Comparison of ENCODE assay signal across 17 mouse cellular contexts in genomic region chr1:43471180-43472045, GRCm38 (mm10). TPM values are rescaled to one million over a fixed set of nuclear protein-coding genes. Genes with fewer than 3 reads are reported as not detected.
DNase-seq lines count a peak whose midpoint lies in the region; ATAC-seq and TF ChIP-seq lines count a peak whose summit lies in the region.
"Had no signal": no experiment of that assay in that cellular context is flagged by ENCODE, and none has a peak within 500 bp of the region (broad histone marks: within the 10 kb centered on the region; RNA-seq: fewer than 3 reads in every experiment).

No protein-coding gene starts in this region.

- peak overlapping the region; percentile 9; the same call in 1 of the 2 replicates for H3K27ac ChIP-seq in heart, adult 2 months
- no peak overlapping the region for H3K27ac ChIP-seq in heart, embryonic 11.5 days (ENCODE audit: low read depth, low read length)
- H3K27ac ChIP-seq in brown adipose tissue, adult 24 weeks (replicated peaks; ENCODE audit: low read depth, low read length): 0 out of 2 replicates have a peak overlapping the region, but pooled peaks have one; percentile 1
- H3K27ac ChIP-seq in stomach, embryonic 16.5 days (ENCODE audit: low read length): peak overlapping the region; percentile 69
- H3K27ac ChIP-seq in neural tube, embryonic 15.5 days (replicated peaks): no peak overlapping the region
- H3K27ac ChIP-seq: neural tube, embryonic 12.5 days had no signal

- H3K4me2 ChIP-seq in heart, embryonic 11.5 days: no peak overlapping the region
- no peak overlapping the region for H3K4me2 ChIP-seq in stomach, embryonic 16.5 days (ENCODE audit: low read depth, low read length)
- H3K4me2 ChIP-seq in neural tube, embryonic 15.5 days: no peak overlapping the region
- H3K4me2 ChIP-seq: neural tube, embryonic 12.5 days had no signal

- no peak for TF ChIP-seq EP300 in heart, adult 2 months (IDR thresholded peaks at IDR 0.05; ENCODE audit: insufficient read depth, low read depth, low read length)

- H3K9me3 ChIP-seq in heart, embryonic 11.5 days (replicated peaks; ENCODE audit: control insufficient read depth, low read length): no peaks in the 10 kb centered on the region
- H3K9me3 ChIP-seq in megakaryocyte, embryonic 14.5 days: no peaks in the 10 kb centered on the region
- H3K9me3 ChIP-seq in stomach, embryonic 16.5 days (replicated peaks; ENCODE audit: control insufficient read depth, low read length): no peaks in the 10 kb centered on the region
- no peaks in the 10 kb centered on the region for H3K9me3 ChIP-seq in neural tube, embryonic 15.5 days (replicated peaks)
- H3K9me3 ChIP-seq: neural tube, embryonic 12.5 days had no signal

- DNase-seq in heart, adult 2 months: no peak
- DNase-seq in layer of hippocampus, postnatal 25 days (ENCODE audit: extremely low spot score in 1 of 2, low spot score in 1 of 2): no peak
- DNase-seq: adrenal gland, adult 8-10 months; cerebellum, adult 11-12 months; forebrain, postnatal 0 days; heart, adult 18-20 months; kidney, postnatal 36 days; right cerebral cortex, postnatal 4 days had no signal

- no peak for TF ChIP-seq POLR2A in heart, adult 2 months (IDR thresholded peaks at IDR 0.05; ENCODE audit: insufficient read depth, low read depth, low read length)

- H3K9ac ChIP-seq in heart, adult 2 months (ENCODE audit: low read depth, low read length): no peak overlapping the region
- H3K9ac ChIP-seq in heart, embryonic 11.5 days (ENCODE audit: low read depth, low read length): no peak overlapping the region
- H3K9ac ChIP-seq in stomach, embryonic 16.5 days (ENCODE audit: low read length): no peak overlapping the region
- H3K9ac ChIP-seq in neural tube, embryonic 15.5 days (replicated peaks): no peak overlapping the region
- H3K9ac ChIP-seq: forebrain, postnatal 0 days; neural tube, embryonic 12.5 days had no signal

- WGBS in heart, adult 2 months: 74% methylated on average over 4 of the region's 4 CpGs
- 83% methylated on average over 4 of the region's 4 CpGs for WGBS in heart, embryonic 11.5 days (ENCODE audit: insufficient replicate concordance)
- 77% methylated on average over 4 of the region's 4 CpGs for WGBS in stomach, embryonic 16.5 days
- WGBS in neural tube, embryonic 15.5 days: 90% methylated on average over 4 of the region's 4 CpGs

- peaks cover 7% of the 10 kb centered on the region for H3K36me3 ChIP-seq in heart, adult 2 months (ENCODE audit: control insufficient read depth, insufficient read depth, low read length)
- H3K36me3 ChIP-seq in heart, embryonic 11.5 days (ENCODE audit: control insufficient read depth, insufficient read depth, low read length): no peaks in the 10 kb centered on the region
- H3K36me3 ChIP-seq in megakaryocyte, embryonic 14.5 days (replicated peaks; ENCODE audit: low read length): peaks cover 89% of the 10 kb centered on the region
- no peaks in the 10 kb centered on the region for H3K36me3 ChIP-seq in stomach, embryonic 16.5 days (ENCODE audit: control insufficient read depth, insufficient read depth, low read length)
- no peaks in the 10 kb centered on the region for H3K36me3 ChIP-seq in neural tube, embryonic 15.5 days
- H3K36me3 ChIP-seq: neural tube, embryonic 12.5 days had no signal

- intact Hi-C loops in heart, adult 2 months (cut with DNase I): no loop called here

- H3K4me1 ChIP-seq in heart, adult 2 months (ENCODE audit: control insufficient read depth, insufficient read depth, low read length): peaks cover 37% of the 10 kb centered on the region
- peaks cover 47% of the 10 kb centered on the region for H3K4me1 ChIP-seq in heart, embryonic 11.5 days (ENCODE audit: control insufficient read depth, insufficient read depth, low read length)
- peaks cover 99% of the 10 kb centered on the region for H3K4me1 ChIP-seq in megakaryocyte, embryonic 14.5 days
- H3K4me1 ChIP-seq in brown adipose tissue, adult 24 weeks (ENCODE audit: control insufficient read depth, insufficient read depth, insufficient read length, low read length): peaks cover 57% of the 10 kb centered on the region
- peaks cover 46% of the 10 kb centered on the region for H3K4me1 ChIP-seq in stomach, embryonic 16.5 days (ENCODE audit: control insufficient read depth, insufficient read depth, low read length)
- peaks cover 37% of the 10 kb centered on the region for H3K4me1 ChIP-seq in neural tube, embryonic 15.5 days

- ATAC-seq in heart, embryonic 11.5 days (replicated peaks; ENCODE audit: insufficient number of reproducible peaks, low FRiP score, low TSS enrichment): no peak
- ATAC-seq in megakaryocyte, adult 5-6 weeks (ENCODE audit: poor library complexity, severe bottlenecking): no peak
- no peak for ATAC-seq in stomach, embryonic 16.5 days (ENCODE audit: insufficient read depth, low FRiP score)
- ATAC-seq in neural tube, embryonic 15.5 days (ENCODE audit: low FRiP score): no peak
- ATAC-seq: forebrain, postnatal 0 days; inflammation-experienced regulatory T-cells, adult 6 months; midbrain, embryonic 16.5 days had no signal

- no peaks in the 10 kb centered on the region for H3K27me3 ChIP-seq in heart, adult 2 months (ENCODE audit: control insufficient read depth, insufficient read depth, low read length)
- no peaks in the 10 kb centered on the region for H3K27me3 ChIP-seq in heart, embryonic 11.5 days (ENCODE audit: control insufficient read depth, insufficient read depth, low read length)
- H3K27me3 ChIP-seq in megakaryocyte, embryonic 14.5 days (replicated peaks): no peaks in the 10 kb centered on the region
- H3K27me3 ChIP-seq in stomach, embryonic 16.5 days (ENCODE audit: control insufficient read depth, insufficient read depth, low read length): no peaks in the 10 kb centered on the region
- no peaks in the 10 kb centered on the region for H3K27me3 ChIP-seq in neural tube, embryonic 15.5 days (replicated peaks)
- H3K27me3 ChIP-seq: neural tube, embryonic 12.5 days had no signal

- no peak for TF ChIP-seq CTCF in heart, adult 2 months (IDR thresholded peaks at IDR 0.05)

- no peak overlapping the region for H3K4me3 ChIP-seq in heart, adult 2 months
- no peak overlapping the region for H3K4me3 ChIP-seq in heart, embryonic 11.5 days (ENCODE audit: low read depth, low read length)
- H3K4me3 ChIP-seq in megakaryocyte, embryonic 14.5 days (replicated peaks): peak overlapping the region; percentile 85
- no peak overlapping the region for H3K4me3 ChIP-seq in brown adipose tissue, adult 24 weeks (ENCODE audit: insufficient read depth, low read depth, low read length)
- no peak overlapping the region for H3K4me3 ChIP-seq in stomach, embryonic 16.5 days (replicated peaks; ENCODE audit: low read length)
- no peak overlapping the region for H3K4me3 ChIP-seq in neural tube, embryonic 15.5 days (replicated peaks)
- H3K4me3 ChIP-seq: neural tube, embryonic 12.5 days had no signal

- peaks cover 8% of the 10 kb centered on the region for H3K79me2 ChIP-seq in heart, adult 2 months (replicated peaks; ENCODE audit: control insufficient read depth, insufficient read depth, low read length)

RNA-seq across cellular contexts. Expression of gene Nck2, which starts 27.0 kb away (rescaled TPM):
- total RNA-seq in heart, adult 2 months (2021): 10 to 100 TPM; 11.9 to 15.3 TPM
- polyA plus RNA-seq in heart, adult 2 months (2012; rRNA removed): 11.7 and 12.9 TPM in 2 replicates
- 24.6 and 26.7 TPM in 2 replicates for polyA plus RNA-seq in heart, embryonic 11.5 days (2014; fragmentation: Nextera tagmentation; extraction: Ambion mirVana)
- polyA plus RNA-seq in megakaryocyte, embryonic 14.5 days (2012; ENCODE audit: insufficient read depth, low replicate concordance): 106 and 185 TPM in 2 replicates
- total RNA-seq in megakaryocyte, adult 5-6 weeks (2015): 2.9 and 3.0 TPM in 2 replicates
- total RNA-seq in megakaryocyte, adult 5-6 weeks (2017): 4.5 and 5.4 TPM in 2 replicates
- polyA plus RNA-seq in brown adipose tissue, adult 24 weeks (2012; ENCODE audit: insufficient read depth, insufficient read length, missing spikeins): 4.6 and 4.7 TPM in 2 replicates
- 34.1 and 36.3 TPM in 2 replicates for polyA plus RNA-seq in stomach, embryonic 16.5 days (2015; fragmentation: Nextera tagmentation; extraction: Ambion mirVana)
- polyA plus RNA-seq in neural tube, embryonic 15.5 days (2015; fragmentation: Nextera tagmentation; extraction: Ambion mirVana): 31.0 and 36.6 TPM in 2 replicates
- total RNA-seq in layer of hippocampus, postnatal 25 days (2021): 10 to 100 TPM; 54.3 to 61.0 TPM

Comparison
In these comparisons a context has a peak if more than half of its experiments do, and no peak if none do; other contexts are left out.
1. H3K27ac ChIP-seq: peak in heart, adult 2 months (single experiment), brown adipose tissue, adult 24 weeks (single experiment) and stomach, embryonic 16.5 days (single experiment); none in heart, embryonic 11.5 days (single experiment) and neural tube, embryonic 15.5 days (single experiment).